Mouse (Mus musculus) ES-E14 (cell line): ENCODE measurements around the gene Miox. TPM values are rescaled to one million over a fixed set of nuclear protein-coding genes. Genes with fewer than 3 reads are reported as not detected.

Source experiments
- DNase-seq: peaks from one replicate; pipeline ENCODE4 v3.0.0-alpha.2; 2013; ENCODE audit warnings: low read depth, low spot score
- H3K27ac ChIP-seq: 2 replicates; pipeline ENCODE4 v1.5.1; 2012; ENCODE audit warnings: low read depth, mild to moderate bottlenecking, low read length, moderate library complexity, mixed read lengths; ENCODE audit not compliant: poor library complexity, insufficient read depth, severe bottlenecking
- H3K36me3 ChIP-seq: 2 replicates; pipeline ENCODE4 v1.6.1; 2012; ENCODE audit warnings: mild to moderate bottlenecking, low read length, moderate library complexity, mixed read lengths; ENCODE audit not compliant: control insufficient read depth, poor library complexity, insufficient read depth, severe bottlenecking
- H3K4me1 ChIP-seq, 2 experiments: fragments of 150-350 bp in 1 of 2; sonication (generic) in 1 of 2; 2 replicates each; pipeline ENCODE4 v1.6.1; 2012; ENCODE audit warnings: low read length in 2 of 2, mild to moderate bottlenecking in 1 of 2, mixed read lengths in 1 of 2; ENCODE audit not compliant: control insufficient read depth in 2 of 2, insufficient read depth in 2 of 2, poor library complexity in 1 of 2
- H3K4me3 ChIP-seq, 2 experiments: fragments of 150-350 bp in 1 of 2; sonication (generic) in 1 of 2; 2 replicates each; pipeline ENCODE4 v1.5.1; 2012; ENCODE audit warnings: low read length in 2 of 2, low read depth in 1 of 2, mild to moderate bottlenecking in 1 of 2, mixed read lengths in 1 of 2; ENCODE audit not compliant: insufficient read depth in 1 of 2, poor library complexity in 1 of 2, severe bottlenecking in 1 of 2
- H3K9ac ChIP-seq: 2 replicates; pipeline ENCODE4 v1.6.1; 2012; ENCODE audit warnings: low read depth, mild to moderate bottlenecking, low read length, mixed read lengths; ENCODE audit not compliant: poor library complexity, insufficient read depth, severe bottlenecking
- H3K9me3 ChIP-seq: fragments of 150-350 bp; sonication (generic); 2 replicates; pipeline ENCODE4 v1.6.1; 2012; ENCODE audit warnings: low read depth, mild to moderate bottlenecking, low read length; ENCODE audit not compliant: control insufficient read depth, insufficient read depth
- CHD2 ChIP-seq: IDR thresholded peaks from 2 replicates; pipeline ENCODE4 v1.6.1; 2014; ENCODE audit warnings: mild to moderate bottlenecking, low read depth, low read length, inconsistent platforms
- HCFC1 ChIP-seq: IDR thresholded peaks from 2 replicates; pipeline ENCODE4 v1.6.1; 2012; ENCODE audit warnings: low read length, inconsistent platforms, borderline replicate concordance; ENCODE audit not compliant: insufficient read depth
- MAFK ChIP-seq: IDR thresholded peaks from 2 replicates; pipeline ENCODE4 v1.6.1; 2014; ENCODE audit warnings: mild to moderate bottlenecking, low read depth, low read length, inconsistent platforms; ENCODE audit not compliant: insufficient read depth
- ZC3H11A ChIP-seq: IDR thresholded peaks from 2 replicates; pipeline ENCODE4 v1.6.1; 2012; ENCODE audit warnings: low read depth, mild to moderate bottlenecking, inconsistent platforms, low read length, borderline replicate concordance
- ZNF384 ChIP-seq: IDR thresholded peaks from 2 replicates; pipeline ENCODE4 v1.6.1; 2012; ENCODE audit warnings: low read depth, low read length, inconsistent platforms
- in situ Hi-C, 2 experiments: fragments of 600-800 bp; cut with MboI; formaldehyde crosslinking; loops; one replicate each; pipeline ENCODE4 v1.15.1; 2025; ENCODE audit warnings: low sequenced_read_pairs in 2 of 2, inconsistent platforms in 1 of 2; ENCODE audit not compliant: unreplicated experiment in 2 of 2
- total RNA-seq: library from RNA; depleted of rRNA; stranded (reverse); fragments of 300-350 nt; gene quantifications from 2 replicates; pipeline ENCODE4 v1.2.3, GENCODE M21; 2012

Gene Miox
- total RNA-seq, 1 experiment, result 0.54 TPM

- no peak overlapping the region for H3K27ac ChIP-seq
- in situ Hi-C loops, result no loop called here
- DNase-seq, result no peak
- TF ChIP-seq ZC3H11A, result no peak
- H3K4me3 ChIP-seq, result peak overlapping the region in 1 of 2 experiments; percentile 71; a peak in 2 of 4 replicates
- peak overlapping the region; percentile 86; the same call in 1 of the 2 replicates for H3K9ac ChIP-seq
- H3K36me3 ChIP-seq, result peaks cover 55% of the 10 kb centered on the region
- H3K9me3 ChIP-seq, result no peaks in the 10 kb centered on the region
- H3K4me1 ChIP-seq, result peaks cover 2 to 16% of the 10 kb centered on the region in 2 experiments; a peak in 3 of 4 replicates
Observed at GRCm38 (mm10) chr15:89372068-89372467, 37.9 kb downstream of the Miox start.

GRCm38 (mm10) chr15:89372536-89372935 lies 38.3 kb downstream of the Miox start:
- no peak for DNase-seq
- Histone ChIP-seq H3K9ac (peak overlapping the region; percentile 86; the same call in 1 of the 2 replicates), H3K9me3 (no peaks in the 10 kb centered on the region), H3K4me1 (peaks cover 2 to 20% of the 10 kb centered on the region in 2 experiments; a peak in 3 of 4 replicates), H3K4me3 (peak overlapping the region; percentile 71 to 77; a peak in 3 of 4 replicates), H3K36me3 (peaks cover 52% of the 10 kb centered on the region), H3K27ac (peak overlapping the region; percentile 83; the same call in 1 of the 2 replicates)
- TF ChIP-seq MAFK, result no peak
- TF ChIP-seq HCFC1, result no peak
- TF ChIP-seq CHD2, result no peak
- TF ChIP-seq ZNF384, result no peak
- no peak for TF ChIP-seq ZC3H11A
- in situ Hi-C loops, result no loop called here

- H3K27ac ChIP-seq, result peak overlapping the region; percentile 83
- peak; percentile 78 for DNase-seq
- no peaks in the 10 kb centered on the region for H3K9me3 ChIP-seq
- in situ Hi-C loops, result no loop called here
- TF ChIP-seq CHD2, result no peak
- peak; percentile 33; the same call in 1 of the 2 replicates for TF ChIP-seq HCFC1
- no peak for TF ChIP-seq ZC3H11A
- peak overlapping the region; percentile 71 to 77 for H3K4me3 ChIP-seq
- peaks cover 45% of the 10 kb centered on the region for H3K36me3 ChIP-seq
- peak overlapping the region; percentile 86 for H3K9ac ChIP-seq
- H3K4me1 ChIP-seq, result peaks cover 2 to 24% of the 10 kb centered on the region in 2 experiments; a peak in 3 of 4 replicates
Observed at GRCm38 (mm10) chr15:89373027-89373761, 39.0 kb downstream of the Miox start.

GRCm38 (mm10) chr15:89373762-89374248 lies 39.6 kb downstream of the Miox start, which contains the start of gene Sco2:
Gene Sco2 (minus strand): TSS chr15:89373846.
- peak; percentile 87 for DNase-seq
- Histone ChIP-seq H3K4me1 (peaks cover 2 to 25% of the 10 kb centered on the region in 2 experiments; a peak in 3 of 4 replicates), H3K27ac (peak within 1 kb of the TSS; percentile 83), H3K9ac (peak within 1 kb of the TSS; percentile 86), H3K36me3 (peaks cover 40% of the 10 kb centered on the region), H3K4me3 (peak within 1 kb of the TSS; percentile 71 to 77), H3K9me3 (no peaks in the 10 kb centered on the region)
- no peak for TF ChIP-seq HCFC1
- no peak for TF ChIP-seq MAFK
- no peak for TF ChIP-seq ZC3H11A
- no peak for TF ChIP-seq ZNF384
- TF ChIP-seq CHD2, result no peak
- in situ Hi-C loops, result no loop called here

GRCm38 (mm10) chr15:89374340-89374739 lies 40.1 kb downstream of the Miox start:
- no peak for TF ChIP-seq HCFC1
- TF ChIP-seq CHD2, result no peak
- no peak for DNase-seq

More at GRCm38 (mm10) chr15:89374340-89374739, 40.1 kb downstream of the Miox start:
- in situ Hi-C loops, result no loop called here
- Histone ChIP-seq H3K9me3 (no peaks in the 10 kb centered on the region), H3K4me3 (peak overlapping the region; percentile 71 to 77), H3K4me1 (peaks cover 2 to 26% of the 10 kb centered on the region in 2 experiments; a peak in 3 of 4 replicates), H3K27ac (no peak overlapping the region), H3K36me3 (peaks cover 35% of the 10 kb centered on the region), H3K9ac (peak overlapping the region; percentile 86)
